Mouse (Mus musculus) olfactory bulb, adult 2 months (tissue): ENCODE results near the gene Itgb7.

Experiments used
- CTCF ChIP-seq: fragments of 200-500 bp; IDR thresholded peaks from 2 replicates; pipeline ENCODE4 v1.5.1; 2012; ENCODE audit warnings: low read depth, mild to moderate bottlenecking, low read length, moderate library complexity; ENCODE audit not compliant: insufficient read depth
- POLR2A ChIP-seq: fragments of 200-500 bp; IDR thresholded peaks from 2 replicates; pipeline ENCODE4 v1.6.1; 2012; ENCODE audit warnings: mild to moderate bottlenecking, low read depth, low read length, moderate library complexity; ENCODE audit not compliant: insufficient read depth

- TF ChIP-seq CTCF (no peak), POLR2A (no peak)
These were observed 8.1 kb upstream of the Itgb7 start for GRCm38 (mm10) chr15:102239851-102240250.
